Mouse (Mus musculus) liver, adult 2 months (tissue): ENCODE measurements around the gene Stap2.

Source experiments
- CTCF ChIP-seq: fragments of 200-500 bp; IDR thresholded peaks from 2 replicates; pipeline ENCODE4 v1.5.1; 2011; ENCODE audit warnings: low read depth, low read length, control low read depth
- POLR2A ChIP-seq: fragments of 200-500 bp; IDR thresholded peaks from 2 replicates; pipeline ENCODE4 v1.6.1; 2011; ENCODE audit warnings: low read length, control low read depth; ENCODE audit not compliant: insufficient read depth; ENCODE audit errors: extremely low read depth

GRCm38 (mm10) chr17:56024931-56025330, 19.5 kb upstream of the Stap2 start:
- TF ChIP-seq CTCF (no peak), POLR2A (no peak)
